Mouse (Mus musculus): ENCODE measurements around the gene Sema4d. TPM values are rescaled to one million over a fixed set of nuclear protein-coding genes. Genes with fewer than 3 reads are reported as not detected.

The Sema4d gene
- polyA plus RNA-seq, 1 experiment from 2014 or later, result 15.2 TPM

DNA sequence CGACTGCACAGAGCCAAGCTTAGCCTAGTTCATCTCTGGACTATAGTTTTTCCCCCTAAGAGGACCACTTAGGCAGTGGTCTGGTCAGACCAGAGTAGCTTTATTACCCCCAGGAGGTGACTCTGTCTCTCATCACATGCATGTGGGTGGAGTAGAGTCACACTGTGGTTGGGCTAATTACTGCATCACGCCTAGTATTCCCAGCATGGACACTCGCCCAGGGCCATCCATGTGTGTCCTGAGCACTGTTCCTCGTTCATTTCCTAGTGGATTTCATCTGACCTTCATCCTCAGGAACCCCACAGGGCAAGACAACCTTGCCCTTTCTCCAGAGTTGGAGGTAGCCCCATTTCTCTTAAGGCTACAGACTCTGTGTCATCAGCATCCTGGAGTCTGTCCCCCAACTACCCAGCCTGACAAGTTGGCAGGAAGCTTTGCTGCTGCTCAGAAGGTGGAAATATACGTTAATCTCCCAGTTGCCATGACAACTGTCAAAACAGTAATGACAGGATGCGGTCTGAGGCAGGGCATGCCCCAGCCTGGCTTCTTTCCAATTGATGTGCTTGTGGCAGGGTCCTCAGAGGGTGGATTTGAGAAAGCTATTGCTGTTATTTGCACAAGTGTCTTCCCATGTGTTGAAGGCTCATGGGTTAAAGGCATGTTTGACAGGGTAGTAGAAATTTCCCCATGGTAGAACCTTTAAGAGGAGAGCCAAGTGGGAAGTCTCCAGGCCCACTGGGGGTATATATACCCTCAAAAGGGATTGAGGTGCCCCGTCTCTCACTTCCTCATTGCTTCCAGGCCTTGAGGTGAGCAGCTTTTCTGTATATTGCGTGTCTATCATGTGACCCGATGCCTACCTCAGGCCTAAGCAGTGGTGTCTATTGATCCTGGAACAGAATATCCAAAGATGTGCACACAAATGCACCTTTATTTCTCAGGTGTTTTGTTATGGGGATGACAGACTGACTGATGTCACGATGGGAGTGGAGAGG lies 20.4 kb upstream of the Sema4d start:
- no peak for ATAC-seq (ENCODE audit: low FRiP score)
- Histone ChIP-seq H3K36me3 (no peaks in the 10 kb centered on the region), H3K27ac (replicated peaks) (no peak overlapping the region), H3K4me3 (replicated peaks) (no peak overlapping the region), H3K9ac (replicated peaks) (no peak overlapping the region), H3K27me3 (replicated peaks) (no peaks in the 10 kb centered on the region), H3K9me3 (replicated peaks) (no peaks in the 10 kb centered on the region), H3K4me2 (no peak overlapping the region), H3K4me1 (peaks cover 20% of the 10 kb centered on the region)
- 58% methylated on average over 10 of the region's 10 CpGs for WGBS

DNA sequence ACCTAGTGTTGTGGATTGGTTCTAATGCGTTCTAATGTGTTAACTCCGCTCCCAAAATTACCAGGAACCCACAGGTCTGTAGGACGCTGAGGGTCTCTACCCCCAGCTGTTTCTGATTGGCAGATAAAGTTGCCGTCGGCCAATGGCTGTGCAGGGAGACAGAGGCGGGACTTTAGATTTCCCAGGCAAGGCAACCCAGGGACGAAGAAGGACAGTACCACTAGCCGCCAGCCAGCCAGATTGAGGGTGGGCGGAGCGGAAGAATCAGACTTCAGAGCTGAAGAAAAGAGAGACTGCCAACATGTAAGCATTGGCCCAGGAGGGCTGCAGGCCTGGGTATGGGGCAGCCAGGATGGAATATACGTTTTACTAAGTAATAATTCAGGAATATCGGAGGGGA lies 14.6 kb upstream of the Sema4d start:
- ATAC-seq (ENCODE audit: low FRiP score), result no peak
- H3K9me3 ChIP-seq (replicated peaks), result no peaks in the 10 kb centered on the region
- no peak overlapping the region for H3K4me3 ChIP-seq (replicated peaks)
- no peaks in the 10 kb centered on the region for H3K36me3 ChIP-seq
- H3K27ac ChIP-seq (replicated peaks), result no peak overlapping the region; the same call in 1 of the 2 replicates
- peaks cover 19% of the 10 kb centered on the region for H3K4me1 ChIP-seq
- no peak overlapping the region for H3K9ac ChIP-seq (replicated peaks)
- no peaks in the 10 kb centered on the region for H3K27me3 ChIP-seq (replicated peaks)
- WGBS, result 32% methylated on average over 12 of the region's 12 CpGs
- H3K4me2 ChIP-seq, result no peak overlapping the region

DNA sequence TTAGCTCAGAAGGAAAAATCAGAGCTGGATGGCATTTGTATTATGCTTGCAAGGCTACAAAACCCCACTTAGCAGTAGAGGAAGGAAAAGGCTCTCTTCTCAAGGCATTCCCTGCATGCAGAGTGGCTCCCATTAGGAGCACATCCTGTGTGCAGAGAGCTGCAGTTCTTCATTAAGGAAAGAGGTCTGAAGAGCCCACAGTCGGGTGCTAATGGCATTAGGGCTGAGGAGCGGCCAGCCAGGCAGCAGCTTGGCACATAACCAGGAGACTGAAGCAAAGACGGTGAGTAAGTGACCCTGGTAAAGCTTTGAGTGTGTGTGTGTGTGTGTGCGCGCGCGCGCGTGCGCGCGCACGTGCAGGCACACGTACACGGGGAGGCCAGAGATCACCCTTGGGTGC lies 12.7 kb upstream of the Sema4d start:
- peaks cover 14% of the 10 kb centered on the region for H3K4me1 ChIP-seq
- WGBS, result 71% methylated on average over 15 of the region's 15 CpGs
- no peak overlapping the region for H3K4me3 ChIP-seq (replicated peaks)
- H3K9ac ChIP-seq (replicated peaks), result no peak overlapping the region
- H3K36me3 ChIP-seq, result no peaks in the 10 kb centered on the region
- peak overlapping the region; percentile 73 for H3K27ac ChIP-seq (replicated peaks)
- H3K9me3 ChIP-seq (replicated peaks), result no peaks in the 10 kb centered on the region
- no peaks in the 10 kb centered on the region for H3K27me3 ChIP-seq (replicated peaks)
- H3K4me2 ChIP-seq, result no peak overlapping the region
- peak; percentile 40 for ATAC-seq (ENCODE audit: low FRiP score)

DNA sequence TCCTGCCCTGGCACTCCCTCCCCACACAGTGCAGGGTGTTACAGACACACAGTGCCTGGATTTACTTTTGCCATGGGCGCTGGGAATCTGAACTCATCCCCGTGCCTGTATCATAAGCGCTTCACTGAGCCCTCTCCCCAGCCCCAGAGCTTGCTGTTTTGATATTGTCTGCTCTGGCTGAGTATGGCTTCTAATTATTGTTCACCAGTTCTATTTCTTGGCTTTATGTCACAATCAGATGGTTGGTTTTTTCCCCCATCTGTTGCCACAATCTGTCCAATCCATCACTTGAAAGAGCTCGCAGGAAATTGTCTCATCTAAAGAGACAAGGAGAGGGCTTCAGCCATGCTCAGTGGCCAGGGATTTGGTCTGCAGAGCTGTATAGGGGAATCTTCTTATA lies 12.1 kb upstream of the Sema4d start:
- 60% methylated on average over 4 of the region's 4 CpGs for WGBS
- H3K9ac ChIP-seq (replicated peaks), result no peak overlapping the region
- H3K9me3 ChIP-seq (replicated peaks), result no peaks in the 10 kb centered on the region
- H3K27ac ChIP-seq (replicated peaks), result peak overlapping the region; percentile 73
- no peak overlapping the region for H3K4me3 ChIP-seq (replicated peaks)
- no peak overlapping the region for H3K4me2 ChIP-seq
- ATAC-seq (ENCODE audit: low FRiP score), result no peak
- no peaks in the 10 kb centered on the region for H3K27me3 ChIP-seq (replicated peaks)
- peaks cover 18% of the 10 kb centered on the region for H3K4me1 ChIP-seq
- H3K36me3 ChIP-seq, result no peaks in the 10 kb centered on the region

DNA sequence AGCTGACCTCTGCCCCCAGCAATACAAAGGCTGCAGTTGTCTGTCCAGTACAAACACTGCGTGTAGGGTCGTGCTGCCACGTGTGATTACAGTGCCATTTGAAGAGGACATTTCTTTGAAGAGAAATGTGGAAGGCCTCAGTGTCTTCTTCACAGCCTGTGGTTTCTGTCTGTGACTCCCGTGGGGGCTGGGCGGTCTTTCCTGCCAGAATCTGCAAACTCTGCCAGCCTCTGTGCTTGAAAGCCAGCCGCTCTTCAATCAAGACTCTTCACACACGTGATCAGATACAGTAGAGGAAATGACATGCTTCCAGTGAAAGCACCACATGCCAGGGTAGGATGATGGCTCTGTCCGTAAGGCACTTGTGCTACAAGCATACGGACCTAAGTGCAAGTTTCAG lies 7.4 kb upstream of the Sema4d start:
- Histone ChIP-seq H3K27ac (replicated peaks) (no peak overlapping the region), H3K27me3 (replicated peaks) (no peaks in the 10 kb centered on the region; the same call in 1 of the 2 replicates), H3K9ac (replicated peaks) (no peak overlapping the region), H3K36me3 (no peaks in the 10 kb centered on the region), H3K9me3 (replicated peaks) (no peaks in the 10 kb centered on the region), H3K4me3 (replicated peaks) (no peak overlapping the region), H3K4me1 (peaks cover 10% of the 10 kb centered on the region), H3K4me2 (no peak overlapping the region)
- WGBS, result 62% methylated on average over 9 of the region's 9 CpGs
- 0 out of 2 replicates have a peak, but pooled peaks have one; percentile 13 for ATAC-seq (ENCODE audit: low FRiP score)

DNA sequence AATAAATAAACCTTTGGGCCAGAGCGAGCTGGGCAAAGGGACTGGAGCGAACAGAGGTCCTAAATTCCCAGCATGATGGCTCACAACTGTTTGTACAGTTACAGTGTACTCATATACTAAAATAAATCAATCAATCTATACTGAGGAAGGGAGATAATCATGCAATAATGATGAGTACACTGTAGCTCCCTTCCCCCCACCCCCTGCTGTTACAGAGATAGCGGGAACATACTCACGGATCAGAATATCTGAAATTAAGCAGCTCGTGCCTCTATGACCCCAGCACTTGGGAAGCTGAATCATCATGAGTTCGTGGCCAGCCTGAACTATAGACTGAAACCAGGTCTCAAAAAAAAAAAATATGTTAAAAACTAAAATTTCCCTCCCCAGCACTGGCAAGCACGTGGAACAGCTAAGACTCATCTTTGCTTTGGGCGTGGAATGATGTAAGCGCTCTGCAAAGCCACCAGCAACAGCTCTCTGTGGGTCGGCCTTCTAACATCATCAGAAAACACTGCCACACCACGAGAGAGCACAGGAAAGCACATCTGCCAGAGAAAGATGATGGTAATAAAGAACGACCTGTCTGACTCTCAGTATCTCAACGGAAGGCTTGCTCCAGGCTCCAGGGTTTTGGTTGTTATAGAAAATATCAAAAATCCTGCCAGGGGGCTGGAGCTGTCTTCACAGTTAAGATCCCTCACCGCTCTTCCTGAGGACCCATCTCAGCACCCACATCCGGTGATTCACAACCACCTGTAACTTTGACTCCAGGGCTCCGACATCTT lies 6.4 kb upstream of the Sema4d start:
- no peak overlapping the region for H3K4me2 ChIP-seq
- H3K36me3 ChIP-seq, result no peaks in the 10 kb centered on the region
- H3K4me1 ChIP-seq, result 0 out of 2 replicates have a peak, but pooled peaks cover 4% of the 10 kb centered on the region
- H3K4me3 ChIP-seq (replicated peaks), result no peak overlapping the region
- 85% methylated on average over 16 of the region's 16 CpGs for WGBS
- no peaks in the 10 kb centered on the region; the same call in 1 of the 2 replicates for H3K27me3 ChIP-seq (replicated peaks)
- H3K9ac ChIP-seq (replicated peaks), result no peak overlapping the region
- no peak for ATAC-seq (ENCODE audit: low FRiP score)
- H3K27ac ChIP-seq (replicated peaks), result no peak overlapping the region
- H3K9me3 ChIP-seq (replicated peaks), result no peaks in the 10 kb centered on the region

DNA sequence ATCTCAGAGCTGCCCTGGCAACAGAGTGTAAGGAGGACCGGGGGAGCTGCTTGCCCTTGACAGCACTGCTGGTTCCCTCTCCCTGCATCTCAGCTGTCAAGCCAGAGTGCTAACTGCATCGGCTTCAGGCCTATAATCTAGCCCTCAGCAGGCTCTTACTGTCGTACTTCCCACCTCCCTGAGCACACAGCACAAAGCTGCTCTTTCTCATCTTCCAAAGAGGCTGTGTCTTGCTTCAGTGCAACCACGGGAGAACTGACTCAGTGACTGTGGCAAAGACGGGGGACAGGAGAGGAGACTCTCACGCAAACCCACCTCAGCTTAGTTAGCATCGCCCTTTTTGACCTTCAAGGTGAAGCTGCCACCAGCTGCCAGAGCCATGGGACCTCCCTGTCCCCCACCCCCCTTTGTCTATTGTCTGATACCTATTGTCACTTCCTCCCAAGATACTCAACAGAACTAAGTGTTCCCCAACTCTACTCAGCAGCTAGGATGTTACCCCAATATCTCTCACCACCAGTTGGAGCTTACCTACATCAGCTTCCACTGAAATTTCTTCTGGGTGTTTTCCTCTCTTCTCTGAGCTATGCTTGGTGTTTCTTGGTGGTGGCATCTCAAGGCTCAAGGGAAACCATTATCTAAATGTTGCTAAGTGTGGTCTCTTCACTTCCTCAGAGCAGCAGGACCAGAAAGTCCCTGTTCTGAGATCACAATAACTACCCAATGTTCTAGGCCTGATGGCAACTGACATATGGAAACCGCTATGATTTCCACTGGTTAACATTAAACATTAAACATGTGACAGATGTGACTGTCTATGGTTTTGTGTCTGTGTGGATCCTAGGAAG lies 4.6 kb upstream of the Sema4d start:
- WGBS, result 63% methylated on average over 8 of the region's 8 CpGs
- H3K4me3 ChIP-seq (replicated peaks), result no peak overlapping the region
- no peak for ATAC-seq (ENCODE audit: low FRiP score)

DNA sequence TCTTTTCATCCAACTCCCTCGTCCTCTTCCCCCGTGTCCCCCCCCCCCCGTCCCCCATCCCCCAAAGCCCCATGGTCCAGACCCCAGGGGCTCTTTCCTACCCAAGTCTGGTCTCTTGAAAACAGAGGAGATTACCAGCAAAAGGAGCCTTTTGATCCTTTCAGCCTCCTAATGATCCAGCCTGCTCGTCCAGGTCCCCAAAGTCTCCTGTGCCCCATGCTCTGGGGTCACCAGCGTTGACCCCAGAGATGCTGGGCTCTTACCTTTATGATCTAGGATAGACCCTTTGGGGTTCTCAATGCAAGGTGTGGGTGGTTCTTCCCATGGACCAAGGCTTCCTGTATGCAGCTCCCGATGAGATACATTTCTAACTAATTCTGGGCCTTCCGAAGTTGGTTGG lies 401 bp upstream of the Sema4d start:
- 40% methylated on average over 5 of the region's 7 CpGs for WGBS
- no peak overlapping the region for H3K9ac ChIP-seq (replicated peaks)

More for the DNA sequence above, 4.6 kb upstream of the Sema4d start:
- no peak overlapping the region for H3K27ac ChIP-seq (replicated peaks)
- H3K4me1 ChIP-seq, result 0 out of 2 replicates have a peak, but pooled peaks cover 4% of the 10 kb centered on the region
- no peaks in the 10 kb centered on the region; the same call in 1 of the 2 replicates for H3K27me3 ChIP-seq (replicated peaks)
- H3K4me2 ChIP-seq, result no peak overlapping the region
- H3K9ac ChIP-seq (replicated peaks), result no peak overlapping the region
- no peaks in the 10 kb centered on the region for H3K9me3 ChIP-seq (replicated peaks)
- no peaks in the 10 kb centered on the region for H3K36me3 ChIP-seq

DNA sequence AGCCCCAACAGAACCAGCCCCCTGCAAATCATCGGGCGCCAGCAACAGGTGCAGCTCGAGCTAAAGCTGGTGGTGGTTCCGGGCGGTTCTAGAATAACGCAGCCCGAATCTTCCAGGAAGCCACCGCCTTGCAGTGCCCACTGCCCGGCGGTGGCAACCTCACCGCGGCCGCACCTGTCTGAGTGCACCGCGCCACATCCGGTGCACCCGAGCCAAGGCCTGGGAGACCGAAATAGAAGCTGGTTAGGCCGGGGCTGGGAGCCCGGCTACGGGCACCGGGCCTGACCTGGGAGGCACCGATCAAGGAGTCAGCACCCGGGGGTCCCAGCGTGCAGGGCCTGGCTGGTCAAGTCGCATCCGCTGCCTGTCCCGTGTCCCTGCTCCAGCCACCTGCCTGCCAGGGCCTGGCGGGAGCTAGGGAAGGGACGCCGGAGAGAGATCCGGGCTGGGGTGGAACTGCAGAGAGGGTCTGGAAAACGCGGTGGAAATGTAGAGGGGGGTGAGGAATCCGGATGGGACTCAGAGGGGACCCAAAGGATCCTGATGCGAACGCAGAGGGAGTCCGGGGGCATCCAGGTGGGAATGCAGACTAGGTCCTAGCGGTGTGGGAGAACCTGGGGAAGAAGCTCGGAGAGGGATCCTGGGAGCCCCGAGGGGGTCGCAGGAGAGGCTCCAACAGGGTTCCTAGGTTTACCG lies 670 bp downstream of the Sema4d start:
- peak; percentile 58 for ATAC-seq (ENCODE audit: low FRiP score)
- Histone ChIP-seq H3K9me3 (replicated peaks) (no peaks in the 10 kb centered on the region), H3K36me3 (no peaks in the 10 kb centered on the region), H3K4me3 (replicated peaks) (peak overlapping the region; percentile 90), H3K4me2 (peak overlapping the region; percentile 95), H3K4me1 (peaks cover 29% of the 10 kb centered on the region), H3K9ac (replicated peaks) (peak overlapping the region; percentile 86), H3K27ac (replicated peaks) (peak overlapping the region; percentile 83), H3K27me3 (replicated peaks) (0 out of 2 replicates have a peak, but pooled peaks cover 5% of the 10 kb centered on the region)
- WGBS, result 1% methylated on average over 43 of the region's 43 CpGs

More for the DNA sequence above, 401 bp upstream of the Sema4d start:
- Histone ChIP-seq H3K36me3 (no peaks in the 10 kb centered on the region), H3K27ac (replicated peaks) (no peak overlapping the region), H3K4me3 (replicated peaks) (peak overlapping the region; percentile 90), H3K4me2 (peak overlapping the region; percentile 95), H3K27me3 (replicated peaks) (peaks cover 5% of the 10 kb centered on the region; the same call in 1 of the 2 replicates), H3K4me1 (peaks cover 29% of the 10 kb centered on the region), H3K9me3 (replicated peaks) (no peaks in the 10 kb centered on the region)
- peak; percentile 1; the same call in 1 of the 2 replicates for ATAC-seq (ENCODE audit: low FRiP score)

DNA sequence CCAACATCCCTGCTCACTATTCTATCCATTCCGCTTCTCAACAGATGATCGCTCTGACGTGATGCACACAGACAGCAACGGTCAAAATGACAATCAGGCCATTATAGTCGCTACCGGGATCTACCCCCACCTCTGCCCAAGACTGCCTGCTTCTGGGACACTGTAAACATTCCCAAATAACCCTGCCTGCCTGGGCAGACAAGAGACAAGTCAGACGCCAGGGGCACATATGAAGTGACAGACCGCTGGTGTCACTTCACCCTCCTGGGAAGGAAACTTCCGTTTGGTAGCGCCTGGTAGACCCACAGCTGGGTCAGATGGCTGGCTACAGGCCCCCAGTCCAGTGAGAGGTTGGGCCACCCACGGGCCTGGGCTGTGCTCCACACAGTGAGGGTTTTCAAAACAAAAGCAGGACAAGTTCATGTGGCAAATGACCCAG lies 1.4 kb downstream of the Sema4d start:
- Histone ChIP-seq H3K9ac (replicated peaks) (peak overlapping the region; percentile 86), H3K36me3 (no peaks in the 10 kb centered on the region), H3K4me1 (peaks cover 29% of the 10 kb centered on the region), H3K4me2 (peak overlapping the region; percentile 95), H3K9me3 (replicated peaks) (no peaks in the 10 kb centered on the region), H3K27ac (replicated peaks) (no peak overlapping the region), H3K4me3 (replicated peaks) (peak overlapping the region; percentile 90), H3K27me3 (replicated peaks) (0 out of 2 replicates have a peak, but pooled peaks cover 5% of the 10 kb centered on the region)
- WGBS, result 33% methylated on average over 11 of the region's 11 CpGs
- no peak; the same call in 1 of the 2 replicates for ATAC-seq (ENCODE audit: low FRiP score)
